Mouse (Mus musculus) stomach, embryonic 15.5 days (tissue): Measurements from ENCODE around the gene Ttyh1. TPM values are rescaled to one million over a fixed set of nuclear protein-coding genes. Genes with fewer than 3 reads are reported as not detected.

ENCODE experiments used
- ATAC-seq: fragments of 200-750 bp; cut with Nextera tagmentation; 2 replicates; pipeline ENCODE4 v1.8.0; 2017; ENCODE audit warnings: low read depth, moderate number of reproducible peaks, moderate TSS enrichment; ENCODE audit not compliant: insufficient read depth, low FRiP score
- H3K27ac ChIP-seq: fragments of 300-500 bp; sonication (generic); 2 replicates; pipeline ENCODE4 v1.5.1; 2015; ENCODE audit warnings: mild to moderate bottlenecking, inconsistent platforms
- H3K27me3 ChIP-seq: fragments of 300-500 bp; sonication (generic); replicated peaks from 2 replicates; pipeline ENCODE4 v1.6.1; 2015; ENCODE audit warnings: inconsistent platforms
- H3K36me3 ChIP-seq: fragments of 300-500 bp; sonication (generic); 2 replicates; pipeline ENCODE4 v1.6.1; 2015; ENCODE audit warnings: inconsistent platforms
- H3K4me1 ChIP-seq: fragments of 300-500 bp; sonication (generic); 2 replicates; pipeline ENCODE4 v1.6.1; 2015; ENCODE audit warnings: inconsistent platforms
- H3K4me2 ChIP-seq: fragments of 300-500 bp; sonication (generic); 2 replicates; pipeline ENCODE4 v1.6.1; 2015; ENCODE audit warnings: mild to moderate bottlenecking, inconsistent platforms
- H3K4me3 ChIP-seq: fragments of 300-500 bp; sonication (generic); replicated peaks from 2 replicates; pipeline ENCODE4 v1.5.1; 2015; ENCODE audit warnings: inconsistent platforms
- H3K9ac ChIP-seq: fragments of 300-500 bp; sonication (generic); 2 replicates; pipeline ENCODE4 v1.6.1; 2015; ENCODE audit warnings: inconsistent platforms
- H3K9me3 ChIP-seq: fragments of 300-500 bp; sonication (generic); 2 replicates; pipeline ENCODE4 v1.6.1; 2016; ENCODE audit warnings: inconsistent platforms
- WGBS: fragments of 180-500 bp; shearing (Covaris S2); methylation state at CpG from one replicate; pipeline ENCODE4 v1.1.7; 2015; 5-methylcytosine and 5-hydroxymethylcytosine counted together
- polyA plus RNA-seq: library from polyadenylated mRNA; unstranded; fragments of >200 nt; fragmentation: Nextera tagmentation; extraction: Ambion mirVana; gene quantifications from 2 replicates; pipeline ENCODE4 v1.2.1, GENCODE M21; 2015

Gene Ttyh1
- polyA plus RNA-seq, 1 experiment from 2014 or later: 12.7 TPM

- Histone ChIP-seq H3K27ac (no peak overlapping the region), H3K9me3 (no peaks in the 10 kb centered on the region), H3K27me3 (peaks cover 5% of the 10 kb centered on the region), H3K4me2 (peak overlapping the region; percentile 39), H3K36me3 (no peaks in the 10 kb centered on the region), H3K4me3 (no peak overlapping the region; the same call in 1 of the 2 replicates), H3K4me1 (peaks cover 9% of the 10 kb centered on the region; the same call in 1 of the 2 replicates), H3K9ac (no peak overlapping the region)
- WGBS: 2% methylated on average over 10 of the region's 10 CpGs
- ATAC-seq: peak; percentile 40; the same call in 1 of the 2 replicates
Measured at GRCm38 (mm10) chr7:4124315-4124759, 5.1 kb downstream of the Ttyh1 start.

GRCm38 (mm10) chr7:4124856-4125255 is 5.6 kb downstream of the Ttyh1 start:
- WGBS: 25% methylated on average over 5 of the region's 5 CpGs

GRCm38 (mm10) chr7:4125306-4125705 is 6.1 kb downstream of the Ttyh1 start:
- Histone ChIP-seq H3K9ac (no peak overlapping the region), H3K36me3 (no peaks in the 10 kb centered on the region), H3K4me2 (no peak overlapping the region), H3K27ac (no peak overlapping the region), H3K27me3 (no peaks in the 10 kb centered on the region; the same call in 1 of the 2 replicates), H3K4me1 (peaks cover 6% of the 10 kb centered on the region; the same call in 1 of the 2 replicates), H3K4me3 (no peak overlapping the region), H3K9me3 (no peaks in the 10 kb centered on the region)
- WGBS: 20% methylated on average over 9 of the region's 9 CpGs
- no peak for ATAC-seq

More at GRCm38 (mm10) chr7:4124856-4125255, 5.6 kb downstream of the Ttyh1 start:
- ATAC-seq: no peak
- H3K9me3 ChIP-seq: no peaks in the 10 kb centered on the region
- H3K4me3 ChIP-seq: no peak overlapping the region
- peaks cover 6% of the 10 kb centered on the region; the same call in 1 of the 2 replicates for H3K4me1 ChIP-seq
- H3K4me2 ChIP-seq: peak overlapping the region; percentile 39; the same call in 1 of the 2 replicates
- no peaks in the 10 kb centered on the region for H3K36me3 ChIP-seq
- H3K27ac ChIP-seq: no peak overlapping the region
- no peak overlapping the region for H3K9ac ChIP-seq
- no peaks in the 10 kb centered on the region; the same call in 1 of the 2 replicates for H3K27me3 ChIP-seq

- Histone ChIP-seq H3K4me1 (peaks cover 11% of the 10 kb centered on the region; the same call in 1 of the 2 replicates), H3K9me3 (no peaks in the 10 kb centered on the region), H3K9ac (no peak overlapping the region), H3K4me3 (no peak overlapping the region), H3K27me3 (no peaks in the 10 kb centered on the region), H3K36me3 (no peaks in the 10 kb centered on the region), H3K27ac (no peak overlapping the region), H3K4me2 (no peak overlapping the region)
- ATAC-seq: no peak
- WGBS: 84% methylated on average over 11 of the region's 11 CpGs
Measured at GRCm38 (mm10) chr7:4126992-4127785, 8.0 kb downstream of the Ttyh1 start.

GRCm38 (mm10) chr7:4127894-4128293 is 8.7 kb downstream of the Ttyh1 start:
- H3K4me2 ChIP-seq: no peak overlapping the region
- H3K9me3 ChIP-seq: no peaks in the 10 kb centered on the region
- 87% methylated on average over 4 of the region's 4 CpGs for WGBS
- no peak overlapping the region for H3K4me3 ChIP-seq
- no peak for ATAC-seq
- no peak overlapping the region for H3K9ac ChIP-seq
- H3K36me3 ChIP-seq: no peaks in the 10 kb centered on the region
- no peaks in the 10 kb centered on the region for H3K27me3 ChIP-seq
- peaks cover 11% of the 10 kb centered on the region; the same call in 1 of the 2 replicates for H3K4me1 ChIP-seq
- H3K27ac ChIP-seq: no peak overlapping the region

GRCm38 (mm10) chr7:4128860-4129259 is 9.7 kb downstream of the Ttyh1 start:
- WGBS: 58% methylated on average over 6 of the region's 6 CpGs
- Histone ChIP-seq H3K27ac (no peak overlapping the region), H3K4me2 (no peak overlapping the region), H3K27me3 (no peaks in the 10 kb centered on the region), H3K9me3 (no peaks in the 10 kb centered on the region), H3K9ac (no peak overlapping the region), H3K36me3 (no peaks in the 10 kb centered on the region), H3K4me1 (peaks cover 11% of the 10 kb centered on the region; the same call in 1 of the 2 replicates), H3K4me3 (no peak overlapping the region)
- ATAC-seq: no peak

- peak; percentile 69 for ATAC-seq
- no peak overlapping the region; the same call in 1 of the 2 replicates for H3K4me2 ChIP-seq
- H3K4me3 ChIP-seq: no peak overlapping the region
- H3K27ac ChIP-seq: peak overlapping the region; percentile 67
- H3K27me3 ChIP-seq: no peaks in the 10 kb centered on the region
- peaks cover 7% of the 10 kb centered on the region; the same call in 1 of the 2 replicates for H3K4me1 ChIP-seq
- no peaks in the 10 kb centered on the region for H3K36me3 ChIP-seq
- no peak overlapping the region for H3K9ac ChIP-seq
- no peaks in the 10 kb centered on the region for H3K9me3 ChIP-seq
- WGBS: 39% methylated on average over 13 of the region's 13 CpGs
Measured at GRCm38 (mm10) chr7:4130686-4131452, 11.7 kb downstream of the Ttyh1 start.

- ATAC-seq: no peak
- Histone ChIP-seq H3K4me1 (peaks cover 7% of the 10 kb centered on the region; the same call in 1 of the 2 replicates), H3K36me3 (no peaks in the 10 kb centered on the region), H3K9me3 (no peaks in the 10 kb centered on the region), H3K9ac (no peak overlapping the region), H3K4me3 (no peak overlapping the region), H3K27me3 (no peaks in the 10 kb centered on the region), H3K4me2 (no peak overlapping the region), H3K27ac (no peak overlapping the region)
- 87% methylated on average over 8 of the region's 8 CpGs for WGBS
Measured at GRCm38 (mm10) chr7:4131964-4132363, 12.8 kb downstream of the Ttyh1 start.

GRCm38 (mm10) chr7:4132581-4132980 is 13.4 kb downstream of the Ttyh1 start:
- no peaks in the 10 kb centered on the region for H3K9me3 ChIP-seq
- no peak for ATAC-seq
- H3K4me1 ChIP-seq: peaks cover 8% of the 10 kb centered on the region
- H3K4me2 ChIP-seq: no peak overlapping the region
- 95% methylated on average over 3 of the region's 3 CpGs for WGBS
- no peaks in the 10 kb centered on the region for H3K36me3 ChIP-seq
- no peaks in the 10 kb centered on the region for H3K27me3 ChIP-seq
- H3K4me3 ChIP-seq: no peak overlapping the region
- H3K9ac ChIP-seq: no peak overlapping the region
- H3K27ac ChIP-seq: no peak overlapping the region

GRCm38 (mm10) chr7:4132998-4133397 is 13.8 kb downstream of the Ttyh1 start:
- WGBS: 85% methylated on average over 7 of the region's 7 CpGs
- Histone ChIP-seq H3K9ac (no peak overlapping the region), H3K9me3 (no peaks in the 10 kb centered on the region), H3K4me2 (no peak overlapping the region), H3K27ac (no peak overlapping the region), H3K4me1 (peaks cover 12% of the 10 kb centered on the region), H3K36me3 (no peaks in the 10 kb centered on the region), H3K4me3 (no peak overlapping the region), H3K27me3 (no peaks in the 10 kb centered on the region)
- no peak for ATAC-seq

GRCm38 (mm10) chr7:4134911-4135310 is 15.7 kb downstream of the Ttyh1 start:
- H3K27ac ChIP-seq: no peak overlapping the region
- peaks cover 16% of the 10 kb centered on the region for H3K36me3 ChIP-seq
- no peaks in the 10 kb centered on the region for H3K9me3 ChIP-seq
- H3K4me1 ChIP-seq: peaks cover 15% of the 10 kb centered on the region
- no peaks in the 10 kb centered on the region for H3K27me3 ChIP-seq
- ATAC-seq: no peak
- WGBS: 73% methylated on average over 5 of the region's 5 CpGs
- no peak overlapping the region for H3K4me3 ChIP-seq
- H3K9ac ChIP-seq: no peak overlapping the region
- H3K4me2 ChIP-seq: no peak overlapping the region

- peaks cover 11% of the 10 kb centered on the region for H3K4me1 ChIP-seq
- peak overlapping the region; percentile 90 for H3K4me3 ChIP-seq
- peak; percentile 1; the same call in 1 of the 2 replicates for ATAC-seq
- peak overlapping the region; percentile 65 for H3K27ac ChIP-seq
- peak overlapping the region; percentile 71 for H3K4me2 ChIP-seq
- peaks cover 30% of the 10 kb centered on the region for H3K36me3 ChIP-seq
- WGBS: under 1% methylated on average over 16 of the region's 16 CpGs
- no peaks in the 10 kb centered on the region for H3K27me3 ChIP-seq
- H3K9ac ChIP-seq: peak overlapping the region; percentile 26; the same call in 1 of the 2 replicates
- H3K9me3 ChIP-seq: no peaks in the 10 kb centered on the region
Measured at GRCm38 (mm10) chr7:4136404-4136770, 17.2 kb downstream of the Ttyh1 start.
